Mouse (Mus musculus) lung, postnatal 25 days (tissue): ENCODE measurements around the gene Prok1.

Experiments used
- DNase-seq: peaks from one replicate; pipeline ENCODE4 v3.0.0; 2022; ENCODE audit warnings: low spot score

Prok1 gene

GRCm38 (mm10) chr3:107187022-107187421 is 52.5 kb downstream of the Prok1 start:
- no peak for DNase-seq

DNA sequence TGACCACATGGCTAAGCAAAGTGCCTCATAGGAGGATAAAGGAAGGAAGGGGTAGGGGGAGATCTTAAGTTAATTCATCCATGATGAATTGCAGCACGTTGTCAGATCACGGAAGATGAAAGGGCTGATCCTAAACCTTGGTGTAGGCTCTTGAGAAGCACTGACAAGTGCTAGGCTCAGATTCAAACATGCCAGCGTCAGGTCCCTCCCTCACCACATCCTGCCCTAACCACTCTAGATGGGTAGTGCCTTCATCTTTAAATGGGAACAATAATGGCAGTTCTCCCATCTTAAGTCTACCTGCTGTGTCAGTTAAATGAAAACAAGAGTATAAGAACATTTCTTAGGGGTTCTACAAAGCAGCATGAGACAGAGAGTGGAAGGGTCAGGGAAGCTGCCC is 53.9 kb downstream of the Prok1 start:
- no peak for DNase-seq

GRCm38 (mm10) chr3:107183178-107183577 is 56.3 kb downstream of the Prok1 start:
- no peak for DNase-seq
